Mouse (Mus musculus) neutrophil, adult 59 days (primary cell): ENCODE results near the gene Cntnap1. TPM values are rescaled to one million over a fixed set of nuclear protein-coding genes. Genes with fewer than 3 reads are reported as not detected.

Experiments used
- total RNA-seq, 2 experiments: library from RNA; stranded (reverse); gene quantifications; 1 replicate in 1 of 2; 2 replicates in 1 of 2; pipeline ENCODE4 v1.2.4; 2023

Gene Cntnap1
- under 1 TPM; 0.47 to 0.79 TPM for total RNA-seq

DNA sequence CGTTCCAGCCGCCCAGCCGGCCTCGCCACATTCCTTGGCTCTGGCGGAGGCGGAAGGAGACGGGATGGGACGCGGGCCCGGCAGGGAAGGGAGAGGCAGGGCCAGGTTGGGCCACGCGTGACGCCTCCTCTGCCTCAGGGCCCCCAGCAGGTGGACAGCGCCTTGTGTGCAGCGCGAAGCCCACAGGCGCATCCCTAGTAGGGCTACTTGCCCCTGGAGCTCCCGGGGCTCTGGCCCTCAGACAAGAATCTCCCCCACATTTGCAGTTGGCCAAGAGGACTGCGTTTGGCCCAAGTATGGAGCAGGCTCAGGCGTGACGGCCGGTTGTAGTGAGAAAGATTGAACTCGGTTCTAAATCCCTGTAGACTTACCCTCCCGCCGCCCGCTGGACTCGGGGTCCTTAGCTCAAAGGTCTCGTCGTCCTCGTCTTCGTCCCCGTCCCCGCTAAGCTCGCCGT lies at the start of gene Cntnap1:
TSS of gene Cntnap1 (plus strand) at position 170 of the 457 bp plus-strand sequence.

DNA sequence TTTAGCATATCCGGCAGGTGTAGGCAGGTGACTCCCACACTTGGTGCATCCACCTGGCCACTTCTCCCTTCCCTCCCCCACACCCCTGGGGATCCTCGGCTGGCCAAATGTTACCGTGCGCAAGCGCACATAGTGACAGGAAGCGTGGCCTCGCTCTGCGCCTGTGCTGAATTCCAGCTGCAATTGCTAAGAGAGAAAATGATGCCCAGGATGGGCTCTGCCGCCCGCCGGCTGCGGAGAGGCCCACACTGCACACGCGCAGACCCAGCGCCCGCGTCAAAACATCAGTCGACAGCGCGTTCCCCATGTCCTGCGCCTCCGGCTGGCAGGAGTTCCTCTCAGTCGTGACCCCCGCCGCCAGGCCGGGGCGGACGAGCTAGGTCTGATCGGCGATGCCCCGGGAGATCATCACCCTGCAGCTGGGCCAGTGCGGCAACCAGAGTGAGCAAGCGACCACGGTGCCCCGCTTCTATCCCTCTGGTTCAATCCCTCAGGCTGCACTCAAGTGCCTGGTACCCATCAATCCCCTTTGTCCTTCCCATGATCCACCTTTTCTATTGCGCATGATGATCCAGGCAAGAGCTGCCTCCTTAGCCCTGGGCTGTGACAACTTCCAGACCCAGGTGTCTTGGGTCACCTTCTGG lies 14.5 kb upstream of the Cntnap1 start, which contains the start of gene Tubg2:
TSS of gene Tubg2 (plus strand) at position 180 of the 644 bp plus-strand sequence.

DNA sequence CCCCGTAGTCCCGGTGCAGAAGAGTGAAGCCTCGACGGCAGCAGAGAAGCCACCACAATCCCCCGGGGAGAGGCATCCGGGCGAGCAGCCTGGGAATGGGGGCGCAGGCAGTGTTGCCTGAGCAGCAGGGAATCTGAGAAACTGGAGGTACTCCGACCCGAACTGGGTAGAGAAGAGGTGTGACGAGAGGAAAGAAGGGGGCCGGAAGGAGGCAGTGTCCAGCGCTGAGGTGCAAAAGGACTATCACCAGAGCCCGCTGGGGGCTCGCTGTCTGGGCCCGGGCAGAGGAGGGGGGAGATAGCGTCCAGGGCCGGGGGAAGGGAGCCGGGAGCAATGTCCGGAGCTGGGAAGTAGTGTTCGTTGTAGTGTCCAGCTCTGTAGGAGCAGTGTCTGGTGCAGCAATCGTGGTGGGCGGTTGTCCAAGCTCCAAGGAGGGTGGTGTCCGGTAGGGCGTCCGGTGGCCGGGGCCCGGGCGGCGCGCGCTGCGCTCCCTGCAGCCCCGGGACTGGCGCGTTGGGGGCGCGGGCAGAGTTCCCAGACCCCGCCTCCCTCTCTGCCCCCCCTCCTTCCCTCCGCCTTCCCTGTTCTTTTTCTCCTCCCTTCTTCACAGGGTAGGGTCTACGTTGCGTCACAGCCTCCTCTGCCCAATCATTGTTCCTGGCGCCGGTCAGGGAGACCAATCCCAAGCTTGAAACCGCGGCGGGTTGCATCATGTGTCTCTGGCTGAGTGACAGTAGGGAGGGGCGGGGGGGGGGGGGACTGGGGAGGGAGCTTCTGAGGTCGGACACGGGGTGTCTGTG lies 688 bp downstream of the Cntnap1 start, which contains the start of gene Plekhh3:
TSS of gene Plekhh3 (minus strand) at position 541 of the 800 bp plus-strand sequence.

DNA sequence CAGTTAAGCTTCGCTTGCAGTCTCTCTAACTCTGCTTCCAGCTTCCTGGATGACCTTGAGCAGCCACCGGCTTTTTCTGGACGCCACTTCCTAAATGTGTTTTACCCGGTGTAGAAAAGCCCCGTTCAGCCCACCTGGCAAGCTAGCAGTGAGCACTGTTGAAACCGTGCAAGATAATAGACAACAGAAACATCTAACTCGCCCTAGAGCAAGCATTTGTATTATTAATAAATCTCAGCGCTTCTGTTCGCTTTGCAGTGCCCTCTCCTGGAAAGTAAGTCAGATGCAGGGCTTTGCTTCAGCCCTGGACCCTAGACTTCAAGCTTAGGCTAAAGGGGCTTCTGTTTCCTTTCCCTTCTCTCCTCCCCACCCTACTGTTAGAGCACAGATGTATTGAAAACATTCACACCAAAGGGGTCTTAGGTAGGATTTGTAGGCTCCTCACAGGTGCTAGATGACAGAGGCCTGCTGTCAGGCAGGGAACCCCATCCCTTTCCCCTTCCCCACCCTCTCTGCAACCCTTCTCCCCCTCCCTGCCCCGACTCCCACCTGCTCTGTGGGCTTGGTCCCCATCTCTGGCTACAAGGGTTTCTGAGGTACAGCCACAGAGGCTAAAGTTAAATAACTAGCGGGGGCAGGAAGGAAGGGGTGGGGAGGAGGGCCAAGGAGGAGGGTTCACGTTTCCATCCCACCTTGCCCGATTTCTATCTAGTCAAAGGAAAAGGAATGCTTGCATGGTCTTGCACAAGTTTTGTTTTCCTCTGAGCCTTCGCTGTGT lies 4.7 kb downstream of the Cntnap1 start, which contains the start of gene Ccr10:
TSS of gene Ccr10 (minus strand) at position 593 of the 778 bp plus-strand sequence.

DNA sequence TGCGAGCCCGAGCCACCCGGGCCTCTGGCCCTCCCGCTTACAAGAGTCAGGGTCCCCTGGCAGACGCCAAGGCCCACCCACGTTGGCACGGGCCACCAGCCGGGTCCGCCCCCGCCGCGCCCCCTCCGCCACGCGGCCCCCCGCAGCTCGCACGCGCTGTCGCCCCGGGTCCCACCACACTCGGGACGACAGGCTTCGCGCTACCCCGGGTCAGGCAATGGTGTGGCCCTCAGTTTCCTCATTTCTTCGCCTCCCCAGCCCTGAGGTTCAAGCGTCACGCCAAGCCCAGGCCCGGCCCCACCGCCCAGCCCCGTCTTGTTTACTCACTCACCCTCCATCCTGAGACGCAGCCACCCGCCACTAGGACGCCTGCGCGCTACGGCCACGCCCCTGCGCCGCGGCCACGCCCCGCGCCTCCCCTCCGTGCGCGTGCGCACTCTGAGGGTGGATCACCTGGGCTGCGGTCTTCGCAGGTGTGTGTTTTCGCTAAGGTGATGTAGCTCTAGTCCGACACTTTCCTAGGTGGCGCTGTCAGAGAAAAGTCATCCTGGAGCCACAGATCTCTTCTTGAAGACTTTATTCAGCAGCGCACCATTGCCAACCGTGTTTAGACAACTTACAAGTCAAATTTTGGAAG lies 55.9 kb downstream of the Cntnap1 start, which contains the start of gene Ezh1:
TSS of gene Ezh1 (minus strand) at position 399 of the 637 bp plus-strand sequence.

Other genes with a start within 250 kb of the Cntnap1 start
- 100 to 1,000 TPM; 260 to 273 TPM for gene Stat3, start 231.0 kb upstream of the Cntnap1 start, total RNA-seq
- 1 to 10 TPM in 1 of 2 experiments, under 1 TPM in 1; 0.49 to 1.3 TPM for gene Cavin1, start 199.6 kb upstream of the Cntnap1 start, total RNA-seq
- 100 to 1,000 TPM; 105 to 107 TPM for gene Atp6v0a1, start 161.1 kb upstream of the Cntnap1 start, total RNA-seq
- gene Naglu, start 100.5 kb upstream of the Cntnap1 start, total RNA-seq = 1 to 10 TPM; 7.4 to 9.3 TPM
- under 1 TPM; 0.46 to 0.78 TPM for gene Hsd17b1, start 92.1 kb upstream of the Cntnap1 start, total RNA-seq
- 10 to 100 TPM; 11.1 to 13.6 TPM for gene Coasy, start 88.0 kb upstream of the Cntnap1 start, total RNA-seq
- gene Mlx, start 83.2 kb upstream of the Cntnap1 start, total RNA-seq = 10 to 100 TPM; 37.4 to 40.4 TPM
- 1 to 10 TPM; 5.2 to 5.7 TPM for gene Psmc3ip, start 75.1 kb upstream of the Cntnap1 start, total RNA-seq
- 10 to 100 TPM; 29.8 to 31.7 TPM for gene Retreg3, start 50.6 kb upstream of the Cntnap1 start, total RNA-seq
- gene Tubg1, start 50.6 kb upstream of the Cntnap1 start, total RNA-seq = 10 to 100 TPM; 12.9 to 17.0 TPM
- gene Tubg2, start 14.6 kb upstream of the Cntnap1 start, total RNA-seq = 1 to 10 TPM; 1.5 to 2.0 TPM
- 1 to 10 TPM; 2.6 to 3.3 TPM for gene Plekhh3, start 828 bp downstream of the Cntnap1 start, total RNA-seq
- under 1 TPM; 0.33 to 0.35 TPM for gene Ccr10, start 4.9 kb downstream of the Cntnap1 start, total RNA-seq
- 10 to 100 TPM; 46.8 to 51.8 TPM for gene Ezh1, start 55.9 kb downstream of the Cntnap1 start, total RNA-seq
- gene Ramp2, start 75.5 kb downstream of the Cntnap1 start, total RNA-seq = not detected
- gene Vps25, start 83.2 kb downstream of the Cntnap1 start, total RNA-seq = 10 to 100 TPM; 62.8 to 67.7 TPM
- gene Wnk4, start 90.0 kb downstream of the Cntnap1 start, total RNA-seq = 1 to 10 TPM in 1 of 2 experiments, under 1 TPM in 1; 0.64 to 2.3 TPM
- gene Cntd1, start 108.5 kb downstream of the Cntnap1 start, total RNA-seq = 1 to 10 TPM; 1.2 to 2.1 TPM
- 10 to 100 TPM; 31.6 to 34.4 TPM for gene Coa3, start 108.6 kb downstream of the Cntnap1 start, total RNA-seq
- 100 to 1,000 TPM; 143 to 152 TPM for gene Becn1, start 131.8 kb downstream of the Cntnap1 start, total RNA-seq
- gene Psme3, start 145.7 kb downstream of the Cntnap1 start, total RNA-seq = 10 to 100 TPM; 64.4 to 73.2 TPM
- gene Aoc2, start 154.5 kb downstream of the Cntnap1 start, total RNA-seq = 1 to 10 TPM; 3.4 TPM
- not detected for gene Aoc3, start 160.1 kb downstream of the Cntnap1 start, total RNA-seq
- not detected for gene G6pc, start 197.0 kb downstream of the Cntnap1 start, total RNA-seq
- gene Aarsd1, start 247.1 kb downstream of the Cntnap1 start, total RNA-seq = 10 to 100 TPM; 12.1 to 15.2 TPM